Mouse (Mus musculus) forebrain, embryonic 11.5 days (tissue): ENCODE measurements around the gene Lin7b. TPM values are rescaled to one million over a fixed set of nuclear protein-coding genes. Genes with fewer than 3 reads are reported as not detected.

Experiments
- ATAC-seq: fragments of 200-750 bp; cut with Nextera tagmentation; replicated peaks from 2 replicates; pipeline ENCODE4 v1.8.0; 2017; ENCODE audit warnings: moderate TSS enrichment; ENCODE audit not compliant: low FRiP score
- DNase-seq: peaks from one replicate; pipeline ENCODE4 v3.0.0-alpha.2; 2017; ENCODE audit warnings: low spot score
- H3K27ac ChIP-seq: fragments of 300-500 bp; sonication (generic); 2 replicates; pipeline ENCODE4 v1.5.1; 2014; ENCODE audit warnings: low read depth, low read length
- H3K27me3 ChIP-seq: fragments of 300-500 bp; sonication (generic); 2 replicates; pipeline ENCODE4 v1.6.1; 2014; ENCODE audit warnings: mild to moderate bottlenecking, low read length, mixed read lengths; ENCODE audit not compliant: control insufficient read depth, insufficient read depth
- H3K36me3 ChIP-seq: fragments of 300-500 bp; sonication (generic); 2 replicates; pipeline ENCODE4 v1.6.1; 2014; ENCODE audit warnings: mild to moderate bottlenecking, low read length, moderate library complexity, mixed read lengths; ENCODE audit not compliant: control insufficient read depth, insufficient read depth
- H3K4me1 ChIP-seq: fragments of 300-500 bp; sonication (generic); replicated peaks from 2 replicates; pipeline ENCODE4 v1.6.1; 2014; ENCODE audit warnings: low read length, mixed read lengths; ENCODE audit not compliant: control insufficient read depth, insufficient read depth
- H3K4me2 ChIP-seq: fragments of 300-500 bp; sonication (generic); 2 replicates; pipeline ENCODE4 v1.6.1; 2014; ENCODE audit warnings: low read depth, mild to moderate bottlenecking, low read length, moderate library complexity, mixed read lengths; ENCODE audit not compliant: severe bottlenecking
- H3K4me3 ChIP-seq: fragments of 300-500 bp; sonication (generic); 2 replicates; pipeline ENCODE4 v1.5.1; 2014; ENCODE audit warnings: low read depth, low read length
- H3K9ac ChIP-seq: fragments of 300-500 bp; sonication (generic); 2 replicates; pipeline ENCODE4 v1.6.1; 2014; ENCODE audit warnings: low read length
- H3K9me3 ChIP-seq: fragments of 300-500 bp; sonication (generic); 2 replicates; pipeline ENCODE4 v1.6.1; 2016; ENCODE audit warnings: low read length, mixed read lengths; ENCODE audit not compliant: control insufficient read depth
- WGBS: fragments of 180-500 bp; shearing (Covaris S2); extraction: QIAGEN DNeasy Blood & Tissue Kit; methylation state at CpG from one replicate; pipeline ENCODE4 v1.1.7; 2014; 5-methylcytosine and 5-hydroxymethylcytosine counted together
- polyA plus RNA-seq: library from polyadenylated mRNA; unstranded; fragments of >200 nt; fragmentation: Nextera tagmentation; extraction: Ambion mirVana; gene quantifications from 2 replicates; pipeline ENCODE4 v1.2.1, GENCODE M21; 2014

Lin7b gene
- polyA plus RNA-seq, 1 experiment from 2014 or later: 0.48 TPM

- Histone ChIP-seq H3K9ac (no peak overlapping the region), H3K9me3 (no peaks in the 10 kb centered on the region), H3K36me3 (no peaks in the 10 kb centered on the region; the same call in 1 of the 2 replicates), H3K27me3 (no peaks in the 10 kb centered on the region), H3K4me2 (no peak overlapping the region), H3K4me1 (no peaks in the 10 kb centered on the region), H3K4me3 (no peak overlapping the region), H3K27ac (no peak overlapping the region)
- ATAC-seq (no peak), DNase-seq (no peak)
- WGBS: 79% methylated on average over 13 of the region's 13 CpGs
Measured at GRCm38 (mm10) chr7:45346905-45347304, 23.5 kb downstream of the Lin7b start.

- H3K4me3 ChIP-seq: no peak overlapping the region
- no peaks in the 10 kb centered on the region; the same call in 1 of the 2 replicates for H3K36me3 ChIP-seq
- H3K9ac ChIP-seq: no peak overlapping the region
- H3K27ac ChIP-seq: no peak overlapping the region
- H3K4me2 ChIP-seq: no peak overlapping the region
- ATAC-seq (no peak), DNase-seq (no peak)
- H3K27me3 ChIP-seq: no peaks in the 10 kb centered on the region
- peaks cover 17% of the 10 kb centered on the region for H3K4me1 ChIP-seq
- no peaks in the 10 kb centered on the region for H3K9me3 ChIP-seq
- 24% methylated on average over 13 of the region's 13 CpGs for WGBS
Measured at GRCm38 (mm10) chr7:45343543-45343942, 26.8 kb downstream of the Lin7b start.

- DNase-seq: no peak
- Histone ChIP-seq H3K4me2 (no peak overlapping the region), H3K9me3 (no peaks in the 10 kb centered on the region), H3K36me3 (no peaks in the 10 kb centered on the region; the same call in 1 of the 2 replicates), H3K27ac (no peak overlapping the region), H3K4me3 (no peak overlapping the region), H3K9ac (no peak overlapping the region), H3K4me1 (peaks cover 17% of the 10 kb centered on the region), H3K27me3 (0 out of 2 replicates have a peak, but pooled peaks cover 3% of the 10 kb centered on the region)
- no peak for ATAC-seq
- 90% methylated on average over 11 of the region's 11 CpGs for WGBS
Measured at GRCm38 (mm10) chr7:45342081-45342480, 28.3 kb downstream of the Lin7b start.

- Histone ChIP-seq H3K4me2 (peak overlapping the region; percentile 92; the same call in 1 of the 2 replicates), H3K36me3 (no peaks in the 10 kb centered on the region; the same call in 1 of the 2 replicates), H3K27me3 (0 out of 2 replicates have a peak, but pooled peaks cover 3% of the 10 kb centered on the region), H3K9me3 (no peaks in the 10 kb centered on the region), H3K27ac (no peak overlapping the region), H3K9ac (no peak overlapping the region), H3K4me3 (no peak overlapping the region), H3K4me1 (peaks cover 17% of the 10 kb centered on the region)
- DNase-seq (peak; percentile 83), ATAC-seq (peak; percentile 10; the same call in 1 of the 2 replicates)
- WGBS: 4% methylated on average over 8 of the region's 8 CpGs
Measured at GRCm38 (mm10) chr7:45341303-45341702, 29.1 kb downstream of the Lin7b start.

GRCm38 (mm10) chr7:45340669-45341068 is 29.7 kb downstream of the Lin7b start:
- Histone ChIP-seq H3K4me3 (peak overlapping the region; percentile 49), H3K27ac (no peak overlapping the region), H3K9ac (peak overlapping the region; percentile 74), H3K36me3 (no peaks in the 10 kb centered on the region), H3K4me2 (peak overlapping the region; percentile 92), H3K27me3 (0 out of 2 replicates have a peak, but pooled peaks cover 3% of the 10 kb centered on the region), H3K9me3 (no peaks in the 10 kb centered on the region), H3K4me1 (peaks cover 17% of the 10 kb centered on the region)
- DNase-seq: peak; percentile 76
- WGBS: 0% methylated on average over 11 of the region's 11 CpGs
- no peak; the same call in 1 of the 2 replicates for ATAC-seq

- no peak for DNase-seq
- Histone ChIP-seq H3K27ac (no peak overlapping the region), H3K9me3 (no peaks in the 10 kb centered on the region), H3K4me1 (peaks cover 17% of the 10 kb centered on the region), H3K27me3 (0 out of 2 replicates have a peak, but pooled peaks cover 3% of the 10 kb centered on the region), H3K4me2 (peak overlapping the region; percentile 92), H3K36me3 (no peaks in the 10 kb centered on the region), H3K4me3 (peak overlapping the region; percentile 49), H3K9ac (peak overlapping the region; percentile 74; the same call in 1 of the 2 replicates)
- 3% methylated on average over 11 of the region's 11 CpGs for WGBS
- no peak for ATAC-seq
Measured at GRCm38 (mm10) chr7:45340066-45340442, 30.3 kb downstream of the Lin7b start.

- DNase-seq (peak; percentile 89), ATAC-seq (peak; percentile 85)
- H3K4me2 ChIP-seq: peak overlapping the region; percentile 92
- no peaks in the 10 kb centered on the region for H3K36me3 ChIP-seq
- peak overlapping the region; percentile 74 for H3K9ac ChIP-seq
- no peak overlapping the region for H3K27ac ChIP-seq
- 0 out of 2 replicates have a peak, but pooled peaks cover 5% of the 10 kb centered on the region for H3K27me3 ChIP-seq
- H3K4me3 ChIP-seq: peak overlapping the region; percentile 49
- WGBS: under 1% methylated on average over 37 of the region's 39 CpGs
- peaks cover 17% of the 10 kb centered on the region for H3K4me1 ChIP-seq
- no peaks in the 10 kb centered on the region for H3K9me3 ChIP-seq
Measured at GRCm38 (mm10) chr7:45339410-45340065, 30.8 kb downstream of the Lin7b start.

GRCm38 (mm10) chr7:45338161-45338911 is 32.0 kb downstream of the Lin7b start:
- WGBS: 2% methylated on average over 14 of the region's 14 CpGs
- ATAC-seq (no peak), DNase-seq (no peak)
- Histone ChIP-seq H3K4me3 (no peak overlapping the region), H3K27ac (no peak overlapping the region), H3K9ac (peak overlapping the region; percentile 74; the same call in 1 of the 2 replicates), H3K9me3 (no peaks in the 10 kb centered on the region), H3K36me3 (no peaks in the 10 kb centered on the region), H3K4me2 (peak overlapping the region; percentile 92; the same call in 1 of the 2 replicates), H3K27me3 (0 out of 2 replicates have a peak, but pooled peaks cover 6% of the 10 kb centered on the region), H3K4me1 (peaks cover 17% of the 10 kb centered on the region)
